Mouse (Mus musculus): ENCODE data around the gene Slc35b1. TPM values are rescaled to one million over a fixed set of nuclear protein-coding genes. Genes with fewer than 3 reads are reported as not detected.

Slc35b1 gene
- total RNA-seq, 2 experiments from 2014 or later: 74.2 to 76.0 TPM

- no peak for DNase-seq (ENCODE audit: low spot score in 2 of 2)
Measured at GRCm38 (mm10) chr11:95417341-95417740, 32.8 kb downstream of the Slc35b1 start.

DNA sequence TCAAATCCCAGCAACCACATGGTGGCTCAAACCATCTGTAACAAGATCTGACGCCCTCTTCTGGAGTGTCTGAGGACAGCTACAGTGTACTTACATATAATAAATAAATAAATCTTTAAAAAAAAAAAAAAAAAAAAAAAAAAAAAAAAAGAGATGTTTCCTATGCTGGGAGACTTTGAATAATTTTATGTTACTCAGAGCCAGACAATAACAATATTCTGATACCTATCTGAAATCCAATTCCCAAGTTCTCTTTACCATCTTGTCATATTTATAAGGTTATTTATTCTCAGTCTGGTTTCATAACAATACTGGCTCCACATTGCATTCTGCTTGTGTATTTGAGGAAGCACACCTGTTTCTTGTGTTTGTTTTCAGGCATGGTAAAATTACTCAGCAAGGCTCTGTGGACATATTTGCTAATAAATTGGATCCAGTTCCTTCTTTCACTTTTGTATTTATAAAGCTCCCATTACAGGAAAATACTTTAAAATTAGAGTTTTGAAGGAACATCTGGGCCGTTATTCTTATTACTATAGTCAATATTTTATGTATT, 36.5 kb downstream of the Slc35b1 start:
- no peak for DNase-seq (ENCODE audit: low spot score in 2 of 2)

DNA sequence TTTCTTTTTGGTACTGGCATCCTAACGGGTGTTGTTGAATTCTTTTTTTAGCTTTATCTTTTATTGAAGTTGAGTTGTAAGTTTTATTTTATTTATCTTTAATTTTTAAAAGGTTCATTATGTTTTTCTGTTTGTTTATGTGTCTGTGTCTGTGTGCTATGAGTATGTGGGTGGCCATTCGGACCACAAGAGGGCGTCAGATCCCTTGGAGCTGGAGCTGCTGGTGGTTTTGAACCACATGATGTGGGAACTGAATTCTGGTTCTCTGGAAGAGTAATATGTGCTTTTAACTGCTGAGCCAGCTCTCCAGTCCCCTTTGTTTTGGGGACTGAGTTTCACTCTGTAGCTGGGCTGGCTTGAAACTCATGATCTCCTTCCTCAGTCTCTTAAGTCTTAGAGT, 39.0 kb downstream of the Slc35b1 start:
- no peak for DNase-seq (ENCODE audit: low spot score in 2 of 2)

DNA sequence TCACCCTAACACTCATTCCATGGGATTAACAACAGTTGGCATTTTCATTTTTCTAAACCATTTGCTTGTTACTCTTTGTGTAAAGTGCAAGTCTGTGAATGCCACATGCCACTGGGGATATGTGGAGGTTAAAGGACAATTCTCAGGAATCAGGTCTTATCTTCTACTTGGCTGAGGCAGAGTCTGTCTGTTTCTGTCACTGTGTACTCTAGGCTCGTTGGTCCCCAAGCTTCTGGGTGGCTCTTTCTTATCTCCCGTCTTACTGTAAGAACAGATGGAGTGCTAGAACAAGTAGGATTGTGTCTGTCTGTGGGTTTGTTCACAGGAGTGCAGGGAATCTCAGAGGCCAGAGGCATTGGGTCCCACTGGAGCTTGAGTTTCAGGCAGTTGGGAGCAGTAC, 46.9 kb downstream of the Slc35b1 start:
- no peak for DNase-seq (ENCODE audit: low spot score in 2 of 2)

GRCm38 (mm10) chr11:95432194-95432593, 47.7 kb downstream of the Slc35b1 start:
- no peak for DNase-seq (ENCODE audit: low spot score in 2 of 2)

Other genes with a start within 250 kb of the Slc35b1 start
- not detected for gene Dlx4, start 238.4 kb upstream of the Slc35b1 start, total RNA-seq (2021)
- not detected for gene Tac4, start 123.2 kb upstream of the Slc35b1 start, total RNA-seq (2021)
- 10 to 100 TPM; 63.8 to 68.7 TPM for gene Kat7, start 74.4 kb upstream of the Slc35b1 start, total RNA-seq (2021)
- gene Fam117a, start 47.7 kb upstream of the Slc35b1 start, total RNA-seq (2021): 1 to 10 TPM; 3.0 to 3.8 TPM
- 100 to 1,000 TPM; 151 to 155 TPM for gene Spop, start 29.4 kb downstream of the Slc35b1 start, total RNA-seq (2021)
- 10 to 100 TPM in 1 of 2 experiments, 1 to 10 TPM in 1; 3.4 to 12.0 TPM for gene Nxph3, start 129.9 kb downstream of the Slc35b1 start, total RNA-seq (2021)
- 1 to 10 TPM; 2.1 to 2.5 TPM for gene Ngfr, start 203.0 kb downstream of the Slc35b1 start, total RNA-seq (2021)